In the genomic region with DNA sequence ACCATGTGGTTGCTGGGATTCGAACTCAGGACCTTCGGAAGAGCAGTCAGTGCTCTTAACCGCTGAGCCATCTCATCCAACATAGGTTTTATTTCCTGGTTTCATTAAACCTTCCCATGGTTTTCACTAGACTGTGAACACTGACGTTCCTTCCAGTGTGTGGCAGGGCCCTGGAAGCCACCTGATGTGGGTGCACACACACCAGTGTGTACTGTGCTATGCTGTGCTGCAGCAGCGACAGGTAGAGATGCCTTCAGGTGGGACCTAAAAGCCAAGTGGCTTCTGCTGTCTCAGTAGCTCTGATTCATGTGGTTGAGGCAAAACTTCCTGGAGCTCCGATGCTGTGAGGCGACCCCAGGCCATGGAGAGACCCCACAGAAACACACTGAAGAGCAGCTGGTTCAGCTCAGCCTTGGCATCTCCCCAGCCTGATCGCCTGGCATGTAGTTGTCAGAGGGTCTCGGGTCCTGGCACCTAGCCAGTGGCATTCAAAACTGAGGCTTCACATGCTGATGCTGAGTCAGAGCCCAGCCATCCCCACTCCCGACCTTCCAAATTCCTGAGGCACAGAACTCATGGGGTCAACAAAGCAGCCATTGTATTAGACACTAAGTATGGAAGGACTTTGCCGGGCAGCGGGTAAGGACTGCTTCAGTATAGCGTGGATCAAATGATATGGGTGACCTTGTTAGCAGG, we compare ENCODE assay signal across 8 mouse cellular contexts. TPM values are rescaled to one million over a fixed set of nuclear protein-coding genes. Genes with fewer than 3 reads are reported as not detected.
DNase-seq lines count a peak whose midpoint lies in the region; ATAC-seq and TF ChIP-seq lines count a peak whose summit lies in the region.

No protein-coding gene starts in this region.

- H3K36me3 ChIP-seq in heart, embryonic 11.5 days (ENCODE audit: control insufficient read depth, insufficient read depth, low read length) = no peaks in the 10 kb centered on the region
- H3K36me3 ChIP-seq in E14TG2a.4 (ENCODE audit: insufficient read depth, low read length) = no peaks in the 10 kb centered on the region
- no peaks in the 10 kb centered on the region for H3K36me3 ChIP-seq in forebrain, embryonic 12.5 days (replicated peaks)
- H3K36me3 ChIP-seq in midbrain, embryonic 11.5 days (ENCODE audit: control insufficient read depth, insufficient read depth, low read length) = no peaks in the 10 kb centered on the region

- H3K27me3 ChIP-seq in heart, embryonic 11.5 days (ENCODE audit: control insufficient read depth, insufficient read depth, low read length) = no peaks in the 10 kb centered on the region
- H3K27me3 ChIP-seq in E14TG2a.4 (ENCODE audit: insufficient read depth, low read length) = no peaks in the 10 kb centered on the region
- H3K27me3 ChIP-seq in forebrain, embryonic 12.5 days = no peaks in the 10 kb centered on the region
- no peaks in the 10 kb centered on the region for H3K27me3 ChIP-seq in midbrain, embryonic 11.5 days (ENCODE audit: control insufficient read depth, insufficient read depth, low read length)

- no peak for ATAC-seq in heart, embryonic 11.5 days (replicated peaks; ENCODE audit: insufficient number of reproducible peaks, low FRiP score, low TSS enrichment)
- ATAC-seq in forebrain, embryonic 12.5 days (ENCODE audit: low FRiP score) = 0 out of 2 replicates have a peak, but pooled peaks have one; percentile 59
- no peak for ATAC-seq in midbrain, embryonic 11.5 days (ENCODE audit: low FRiP score)

- no peaks in the 10 kb centered on the region for H3K9me3 ChIP-seq in heart, embryonic 11.5 days (replicated peaks; ENCODE audit: control insufficient read depth, low read length)
- H3K9me3 ChIP-seq in E14TG2a.4 (ENCODE audit: low read length) = no peaks in the 10 kb centered on the region
- H3K9me3 ChIP-seq in forebrain, embryonic 12.5 days = no peaks in the 10 kb centered on the region
- no peaks in the 10 kb centered on the region for H3K9me3 ChIP-seq in midbrain, embryonic 11.5 days (ENCODE audit: control insufficient read depth, low read length)

- 54% methylated on average over 13 of the region's 13 CpGs for WGBS in heart, embryonic 11.5 days (ENCODE audit: insufficient replicate concordance)
- WGBS in forebrain, embryonic 12.5 days = 44% methylated on average over 13 of the region's 13 CpGs
- WGBS in midbrain, embryonic 11.5 days = 58% methylated on average over 13 of the region's 13 CpGs

- peak overlapping the region; percentile 72 for H3K27ac ChIP-seq in heart, embryonic 11.5 days (ENCODE audit: low read depth, low read length)
- peak overlapping the region; percentile 81 for H3K27ac ChIP-seq in forebrain, embryonic 12.5 days
- peak overlapping the region; percentile 25; the same call in 1 of the 2 replicates for H3K27ac ChIP-seq in midbrain, embryonic 11.5 days (ENCODE audit: low read depth, low read length)

- no peak overlapping the region for H3K9ac ChIP-seq in heart, embryonic 11.5 days (ENCODE audit: low read depth, low read length)
- no peak overlapping the region for H3K9ac ChIP-seq in forebrain, embryonic 12.5 days
- no peak overlapping the region for H3K9ac ChIP-seq in midbrain, embryonic 11.5 days (ENCODE audit: low read length)

- no peak overlapping the region for H3K4me3 ChIP-seq in heart, embryonic 11.5 days (ENCODE audit: low read depth, low read length)
- H3K4me3 ChIP-seq in E14TG2a.4 (replicated peaks; ENCODE audit: low read length) = peak overlapping the region; percentile 57; the same call in 1 of the 2 replicates
- no peak overlapping the region for H3K4me3 ChIP-seq in forebrain, embryonic 12.5 days (replicated peaks)
- H3K4me3 ChIP-seq in midbrain, embryonic 11.5 days (ENCODE audit: low read depth, low read length) = no peak overlapping the region

- H3K4me2 ChIP-seq in heart, embryonic 11.5 days = no peak overlapping the region
- peak overlapping the region; percentile 46; the same call in 1 of the 2 replicates for H3K4me2 ChIP-seq in forebrain, embryonic 12.5 days
- no peak overlapping the region for H3K4me2 ChIP-seq in midbrain, embryonic 11.5 days

- peaks cover 36% of the 10 kb centered on the region for H3K4me1 ChIP-seq in heart, embryonic 11.5 days (ENCODE audit: control insufficient read depth, insufficient read depth, low read length)
- H3K4me1 ChIP-seq in E14TG2a.4 (replicated peaks; ENCODE audit: low read depth, low read length) = peaks cover 72% of the 10 kb centered on the region
- peaks cover 27% of the 10 kb centered on the region for H3K4me1 ChIP-seq in forebrain, embryonic 12.5 days
- H3K4me1 ChIP-seq in midbrain, embryonic 11.5 days (ENCODE audit: control insufficient read depth, insufficient read depth, low read length) = peaks cover 23% of the 10 kb centered on the region

- DNase-seq in heart, postnatal 14 days = no peak
- peak; percentile 83 for DNase-seq in midbrain, embryonic 11.5 days (ENCODE audit: low spot score, missing footprints)
- DNase-seq in frontal cortex, postnatal 36 days (ENCODE audit: low spot score in 2 of 2) = no peak
- DNase-seq in urinary bladder, postnatal 25 days (ENCODE audit: low spot score) = no peak
- no peak for DNase-seq in yolk sac, embryonic 10.5 days (ENCODE audit: low spot score)

- TF ChIP-seq CTCF in E14TG2a.4 (conservative IDR thresholded peaks at IDR 0.05; ENCODE audit: low read length) = no peak

- intact Hi-C loops in heart, postnatal 14 days (cut with DNase I) = no loop called here

RNA-seq across cellular contexts. Expression of a gene that starts 52.9 kb away (rescaled TPM):
- polyA plus RNA-seq in heart, embryonic 11.5 days (2014; fragmentation: Nextera tagmentation; extraction: Ambion mirVana) = 55.0 and 58.7 TPM in 2 replicates
- 1 to 10 TPM; 7.8 to 7.9 TPM for total RNA-seq in heart, postnatal 14 days (2021)
- 61.4 and 63.9 TPM in 2 replicates for polyA plus RNA-seq in forebrain, embryonic 12.5 days (2016; fragmentation: Nextera tagmentation; extraction: Ambion mirVana)
- 58.8 and 61.2 TPM in 2 replicates for polyA plus RNA-seq in midbrain, embryonic 11.5 days (2014; fragmentation: Nextera tagmentation; extraction: Ambion mirVana)

Comparison
In these comparisons a context has a peak if more than half of its experiments do, and no peak if none do; other contexts are left out.
1. H3K27ac ChIP-seq: peak in every context shown above with its lines; median percentile 81 in forebrain, embryonic 12.5 days; 72 in heart, embryonic 11.5 days; 25 in midbrain, embryonic 11.5 days.